Mouse (Mus musculus): Measurements from ENCODE around the gene Dock10.

The Dock10 gene

GRCm38 (mm10) chr1:80728183-80728582 lies 30.1 kb downstream of the Dock10 start:
- 62% methylated on average over 1 of the region's 1 CpGs for WGBS

- 83% methylated on average over 4 of the region's 4 CpGs for whole genome bisulfite sequencing
Observed at GRCm38 (mm10) chr1:80727403-80727802, 30.9 kb downstream of the Dock10 start.

GRCm38 (mm10) chr1:80722647-80723046 lies 35.7 kb downstream of the Dock10 start:
- WGBS, result 37% methylated on average over 4 of the region's 4 CpGs

GRCm38 (mm10) chr1:80722001-80722400 lies 36.3 kb downstream of the Dock10 start:
- 80% methylated on average over 1 of the region's 1 CpGs for WGBS

- 92% methylated on average over 2 of the region's 2 CpGs for WGBS
Observed at GRCm38 (mm10) chr1:80721181-80721580, 37.1 kb downstream of the Dock10 start.

- 76% methylated on average over 6 of the region's 6 CpGs for WGBS
Observed at GRCm38 (mm10) chr1:80719436-80719835, 38.9 kb downstream of the Dock10 start.

- 78% methylated on average over 1 of the region's 1 CpGs for WGBS
Observed at GRCm38 (mm10) chr1:80718666-80719065, 39.7 kb downstream of the Dock10 start.

- WGBS, result 60% methylated on average over 3 of the region's 3 CpGs
Observed at GRCm38 (mm10) chr1:80715917-80716316, 42.4 kb downstream of the Dock10 start.

- 93% methylated on average over 1 of the region's 1 CpGs for WGBS
Observed at GRCm38 (mm10) chr1:80713920-80714319, 44.4 kb downstream of the Dock10 start.

- WGBS, result 46% methylated on average over 8 of the region's 8 CpGs
Observed at GRCm38 (mm10) chr1:80710607-80711261, 47.6 kb downstream of the Dock10 start.

GRCm38 (mm10) chr1:80710097-80710541 lies 48.2 kb downstream of the Dock10 start:
- 30% methylated on average over 5 of the region's 5 CpGs for WGBS

- 37% methylated on average over 14 of the region's 14 CpGs for WGBS
Observed at GRCm38 (mm10) chr1:80709299-80709698, 49.0 kb downstream of the Dock10 start.

- 90% methylated on average over 1 of the region's 1 CpGs for WGBS
Observed at GRCm38 (mm10) chr1:80703279-80703678, 55.0 kb downstream of the Dock10 start.

GRCm38 (mm10) chr1:80676004-80676673 lies 82.2 kb downstream of the Dock10 start:
- 74% methylated on average over 1 of the region's 1 CpGs for WGBS

GRCm38 (mm10) chr1:80671730-80672129 lies 86.6 kb downstream of the Dock10 start:
- 82% methylated on average over 3 of the region's 3 CpGs for WGBS

- 78% methylated on average over 5 of the region's 5 CpGs for WGBS
Observed at GRCm38 (mm10) chr1:80671056-80671455, 87.3 kb downstream of the Dock10 start.

- 83% methylated on average over 7 of the region's 7 CpGs for WGBS
Observed at GRCm38 (mm10) chr1:80670387-80670786, 87.9 kb downstream of the Dock10 start.

GRCm38 (mm10) chr1:80665161-80665560 lies 93.2 kb downstream of the Dock10 start:
- 84% methylated on average over 6 of the region's 6 CpGs for WGBS

- 84% methylated on average over 11 of the region's 11 CpGs for WGBS
Observed at GRCm38 (mm10) chr1:80661506-80662402, 96.6 kb downstream of the Dock10 start.

GRCm38 (mm10) chr1:80659465-80660245 lies 98.7 kb downstream of the Dock10 start:
- 80% methylated on average over 6 of the region's 6 CpGs for WGBS

GRCm38 (mm10) chr1:80656389-80656788 lies 101.9 kb downstream of the Dock10 start:
- WGBS, result 61% methylated on average over 2 of the region's 2 CpGs

All from cerebral cortex, adult 2 months (tissue).